Mouse (Mus musculus) E14TG2a.4 (cell line): Measurements from ENCODE around the gene Kit.

Experiments
- CTCF ChIP-seq: conservative IDR thresholded peaks from 2 replicates; pipeline ENCODE4 v1.5.1; 2014; ENCODE audit warnings: low read length
- NANOG ChIP-seq: IDR thresholded peaks from 2 replicates; pipeline ENCODE4 v1.6.1; 2014; ENCODE audit warnings: borderline replicate concordance, low read length, mixed read lengths
- POU5F1 ChIP-seq: IDR thresholded peaks from 2 replicates; pipeline ENCODE4 v1.6.1; 2014; ENCODE audit warnings: low read length, borderline replicate concordance

DNA sequence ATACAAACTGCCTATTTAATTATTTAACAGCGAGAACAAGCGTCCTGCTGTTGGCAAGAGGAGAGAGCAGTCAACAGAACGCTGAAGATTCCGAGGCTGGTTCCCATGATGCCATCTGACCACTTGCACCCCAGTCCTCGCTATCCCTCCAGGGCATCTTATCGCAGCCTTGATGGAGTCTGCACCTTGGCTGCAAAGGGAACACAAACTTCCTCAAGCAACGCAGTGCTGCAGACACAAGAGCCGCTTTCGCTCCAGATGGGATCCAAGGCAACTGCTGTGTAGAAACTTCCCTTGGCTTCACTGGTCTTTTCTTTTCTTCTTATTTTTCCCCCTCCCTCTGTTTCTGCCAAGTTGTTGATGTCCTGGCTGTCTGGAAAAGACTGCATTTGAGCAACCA is 124.8 kb downstream of the Kit start:
- TF ChIP-seq CTCF: no peak
- no peak for TF ChIP-seq NANOG
- no peak for TF ChIP-seq POU5F1
